Mouse (Mus musculus) cortical plate, adult 2 months (tissue): ENCODE measurements around the gene Nfkb1.

Source experiments
- CTCF ChIP-seq: fragments of 200-500 bp; IDR thresholded peaks from 2 replicates; pipeline ENCODE4 v1.5.1; 2011; ENCODE audit warnings: mild to moderate bottlenecking, control low read depth, low read length; ENCODE audit not compliant: insufficient read depth; ENCODE audit errors: extremely low read depth
- POLR2A ChIP-seq: fragments of 200-500 bp; IDR thresholded peaks from 2 replicates; pipeline ENCODE4 v1.6.1; 2011; ENCODE audit warnings: mild to moderate bottlenecking, low read length, control low read depth; ENCODE audit not compliant: insufficient read depth; ENCODE audit errors: extremely low read depth

- TF ChIP-seq POLR2A: no peak
- no peak for TF ChIP-seq CTCF
Observed at GRCm38 (mm10) chr3:135726023-135726422, 34.7 kb upstream of the Nfkb1 start.
